10 mouse cellular contexts compared by ENCODE assay signal in the genomic region with DNA sequence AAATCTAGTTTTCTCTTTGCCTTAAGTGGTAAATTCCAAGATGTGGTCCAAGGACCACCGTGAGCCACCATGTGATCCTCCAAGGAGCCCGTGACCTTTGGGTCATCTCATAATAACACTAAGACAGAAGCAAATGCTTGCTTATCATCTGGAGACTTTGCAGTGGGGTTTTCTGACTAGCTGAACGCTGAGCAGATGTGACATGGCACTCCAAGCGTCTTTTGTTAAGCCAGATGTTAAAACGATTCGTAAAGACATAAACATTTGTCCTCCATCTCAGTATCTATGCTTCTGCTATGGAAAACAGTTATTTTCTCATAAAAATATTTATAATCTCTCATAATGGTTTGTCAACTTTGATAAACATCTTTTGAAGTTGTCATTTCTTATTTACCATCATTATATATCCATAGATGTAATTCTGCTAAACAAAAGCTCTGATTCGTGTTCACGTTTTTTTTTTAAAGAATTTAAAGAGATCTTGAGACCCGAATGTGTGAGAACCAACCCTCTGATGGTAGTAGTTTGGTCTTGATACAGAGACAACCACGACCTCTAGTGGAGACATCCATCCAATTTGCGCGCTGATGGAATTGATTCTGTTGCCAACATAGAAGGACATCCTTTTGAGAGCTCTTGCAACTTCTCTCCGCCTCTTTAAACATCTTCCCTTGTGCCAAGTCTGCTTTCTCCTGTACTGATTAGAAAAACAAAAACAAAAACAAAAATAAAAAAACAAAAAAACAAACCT.
A peak's percentile ranks its signal among the peaks of the same experiment; 100 is the strongest.
DNase-seq lines count a peak whose midpoint lies in the region; ATAC-seq and TF ChIP-seq lines count a peak whose summit lies in the region.
"Had no signal": no experiment of that assay in that cellular context is flagged by ENCODE, and none has a peak within 500 bp of the region (broad histone marks: within the 10 kb centered on the region; RNA-seq: fewer than 3 reads in every experiment).

No protein-coding gene starts in this region.

- H3K36me3 ChIP-seq in midbrain, postnatal 0 days (ENCODE audit: insufficient read depth, low read length) = no peaks in the 10 kb centered on the region
- no peaks in the 10 kb centered on the region for H3K36me3 ChIP-seq in midbrain, embryonic 16.5 days (ENCODE audit: control insufficient read depth, insufficient read depth, low read length)
- H3K36me3 ChIP-seq in intestine, embryonic 14.5 days (ENCODE audit: control insufficient read depth, insufficient read depth, low read length) = no peaks in the 10 kb centered on the region
- no peaks in the 10 kb centered on the region for H3K36me3 ChIP-seq in stomach, postnatal 0 days (ENCODE audit: control insufficient read depth, insufficient read depth, low read length)

- H3K9me3 ChIP-seq in midbrain, postnatal 0 days (ENCODE audit: low read length) = no peaks in the 10 kb centered on the region
- no peaks in the 10 kb centered on the region for H3K9me3 ChIP-seq in midbrain, embryonic 16.5 days (replicated peaks; ENCODE audit: control insufficient read depth, low read length, poor library complexity, severe bottlenecking)
- H3K9me3 ChIP-seq in intestine, embryonic 14.5 days (ENCODE audit: control insufficient read depth, low read length) = no peaks in the 10 kb centered on the region
- no peaks in the 10 kb centered on the region for H3K9me3 ChIP-seq in stomach, postnatal 0 days (ENCODE audit: control insufficient read depth, low read length)
- H3K9me3 ChIP-seq: megakaryocyte, embryonic 14.5 days had no signal

- H3K27ac ChIP-seq in gastrocnemius, adult 2 months = no peak overlapping the region
- H3K27ac ChIP-seq in midbrain, postnatal 0 days (ENCODE audit: low read depth, low read length) = no peak overlapping the region
- no peak overlapping the region for H3K27ac ChIP-seq in midbrain, embryonic 16.5 days (ENCODE audit: low read length)
- H3K27ac ChIP-seq in intestine, embryonic 14.5 days (ENCODE audit: low read depth) = peak overlapping the region; percentile 35
- H3K27ac ChIP-seq in stomach, postnatal 0 days (replicated peaks) = no peak overlapping the region

- H3K4me3 ChIP-seq in gastrocnemius, adult 2 months = no peak overlapping the region
- no peak overlapping the region for H3K4me3 ChIP-seq in midbrain, postnatal 0 days (ENCODE audit: low read depth, low read length)
- H3K4me3 ChIP-seq in midbrain, embryonic 16.5 days (ENCODE audit: low read depth, low read length) = no peak overlapping the region
- no peak overlapping the region for H3K4me3 ChIP-seq in intestine, embryonic 14.5 days (ENCODE audit: low read depth, low read length)
- H3K4me3 ChIP-seq in stomach, postnatal 0 days (ENCODE audit: low read depth, low read length) = no peak overlapping the region
- H3K4me3 ChIP-seq: megakaryocyte, embryonic 14.5 days had no signal

- TF ChIP-seq EP300 in stomach, postnatal 0 days (optimal IDR thresholded peaks at IDR 0.05) = no peak

- H3K27me3 ChIP-seq in midbrain, postnatal 0 days (ENCODE audit: insufficient read depth, low read length) = no peaks in the 10 kb centered on the region
- no peaks in the 10 kb centered on the region for H3K27me3 ChIP-seq in midbrain, embryonic 16.5 days (ENCODE audit: control insufficient read depth, insufficient read depth, low read depth, low read length)
- H3K27me3 ChIP-seq in intestine, embryonic 14.5 days (replicated peaks; ENCODE audit: control insufficient read depth, insufficient read depth, low read length) = no peaks in the 10 kb centered on the region
- no peaks in the 10 kb centered on the region for H3K27me3 ChIP-seq in stomach, postnatal 0 days (ENCODE audit: control insufficient read depth, insufficient read depth, low read length)
- H3K27me3 ChIP-seq: megakaryocyte, embryonic 14.5 days had no signal

- H3K4me1 ChIP-seq in midbrain, postnatal 0 days (ENCODE audit: insufficient read depth, low read length) = no peaks in the 10 kb centered on the region
- H3K4me1 ChIP-seq in midbrain, embryonic 16.5 days (ENCODE audit: control insufficient read depth, insufficient read depth, low read length) = peaks cover 3% of the 10 kb centered on the region
- H3K4me1 ChIP-seq in intestine, embryonic 14.5 days (replicated peaks; ENCODE audit: control insufficient read depth, insufficient read depth, low read length) = peaks cover 13% of the 10 kb centered on the region
- H3K4me1 ChIP-seq in stomach, postnatal 0 days (replicated peaks; ENCODE audit: control insufficient read depth, insufficient read depth) = no peaks in the 10 kb centered on the region; the same call in 1 of the 2 replicates
- H3K4me1 ChIP-seq: megakaryocyte, embryonic 14.5 days had no signal

- TF ChIP-seq CTCF in gastrocnemius, adult 2 months (IDR thresholded peaks at IDR 0.05) = peak; percentile 30; the same call in 1 of the 2 replicates
- TF ChIP-seq CTCF in midbrain, postnatal 0 days (IDR thresholded peaks at IDR 0.05) = peak; percentile 50
- TF ChIP-seq CTCF in stomach, postnatal 0 days (IDR thresholded peaks at IDR 0.05; ENCODE audit: low read depth) = peak; percentile 68

- DNase-seq in gastrocnemius, adult 2 months = no peak
- no peak for DNase-seq in gastrocnemius, adult 18-20 months (ENCODE audit: low spot score)
- peak; percentile 66 for DNase-seq in midbrain, postnatal 0 days (ENCODE audit: low spot score)
- no peak for DNase-seq in intestine, embryonic 14.5 days (ENCODE audit: low spot score)
- no peak for DNase-seq in stomach, postnatal 0 days (ENCODE audit: low spot score)
- no peak for DNase-seq in testis, postnatal 14 days (ENCODE audit: low spot score)
- no peak for DNase-seq in urinary bladder, adult 18-20 months (ENCODE audit: low spot score in 2 of 2)
- DNase-seq: right cerebral cortex, postnatal 14 days had no signal

- 80% methylated on average over 13 of the region's 13 CpGs for WGBS in midbrain, postnatal 0 days
- WGBS in midbrain, embryonic 16.5 days = 80% methylated on average over 13 of the region's 13 CpGs
- WGBS in intestine, embryonic 14.5 days = 37% methylated on average over 13 of the region's 13 CpGs
- WGBS in stomach, postnatal 0 days = 47% methylated on average over 13 of the region's 13 CpGs

- no peak overlapping the region for H3K9ac ChIP-seq in midbrain, postnatal 0 days (replicated peaks; ENCODE audit: low read length, poor library complexity, severe bottlenecking)
- H3K9ac ChIP-seq in midbrain, embryonic 16.5 days (ENCODE audit: low read depth, low read length) = no peak overlapping the region
- no peak overlapping the region for H3K9ac ChIP-seq in intestine, embryonic 14.5 days (ENCODE audit: low read length)
- no peak overlapping the region for H3K9ac ChIP-seq in stomach, postnatal 0 days (ENCODE audit: low read length)

- H3K4me2 ChIP-seq in midbrain, postnatal 0 days (ENCODE audit: low read depth, low read length, poor library complexity, severe bottlenecking) = no peak overlapping the region
- no peak overlapping the region for H3K4me2 ChIP-seq in midbrain, embryonic 16.5 days (ENCODE audit: low read length)
- no peak overlapping the region for H3K4me2 ChIP-seq in intestine, embryonic 14.5 days (ENCODE audit: low read length)
- no peak overlapping the region for H3K4me2 ChIP-seq in stomach, postnatal 0 days (replicated peaks; ENCODE audit: low read depth)

- no peak for ATAC-seq in midbrain, postnatal 0 days (ENCODE audit: low FRiP score)
- ATAC-seq in midbrain, embryonic 16.5 days = no peak
- no peak for ATAC-seq in intestine, embryonic 14.5 days (replicated peaks; ENCODE audit: low FRiP score, low TSS enrichment, low read depth)
- no peak for ATAC-seq in stomach, postnatal 0 days (ENCODE audit: low FRiP score, low TSS enrichment)

- intact Hi-C loops in gastrocnemius, adult 2 months (cut with DNase I) = no loop called here
